Mouse (Mus musculus): ENCODE measurements around the gene Igsf11. TPM values are rescaled to one million over a fixed set of nuclear protein-coding genes. Genes with fewer than 3 reads are reported as not detected.
A peak's percentile ranks its signal among the peaks of the same experiment; 100 is the strongest.
"Not testable (repeated sequence)": the region's sequence is repeated elsewhere in the genome, so short reads cannot be mapped to it uniquely, and the experiment has no call there.

Gene Igsf11
- polyA plus RNA-seq, 1 experiment from 2014 or later: 2.0 TPM

DNA sequence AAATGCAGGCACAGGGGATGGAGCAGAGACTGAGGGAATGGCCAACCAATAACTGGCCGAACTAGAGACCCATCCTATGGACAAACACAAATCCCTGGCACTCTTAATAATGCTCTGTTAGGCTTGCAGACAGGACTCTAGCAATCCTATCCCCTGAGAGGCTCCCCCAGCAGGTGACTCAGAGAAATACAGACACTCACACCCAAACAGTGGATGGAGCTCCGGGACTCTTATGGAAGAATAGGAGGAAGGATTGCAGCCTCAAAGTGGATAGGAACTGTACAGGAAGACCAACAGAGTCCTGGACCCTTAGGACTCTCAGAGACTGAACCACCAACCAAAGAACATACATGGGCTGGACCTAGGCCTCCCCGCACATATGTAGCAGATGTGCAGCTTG lies 91.4 kb downstream of the Igsf11 start:
- H3K27ac ChIP-seq (ENCODE audit: low read depth, low read length); H3K4me2 ChIP-seq; H3K9me3 ChIP-seq (ENCODE audit: control insufficient read depth, low read length); H3K4me1 ChIP-seq (ENCODE audit: control insufficient read depth, insufficient read depth, low read length); H3K4me3 ChIP-seq (ENCODE audit: low read depth, low read length); H3K27me3 ChIP-seq (ENCODE audit: control insufficient read depth, insufficient read depth, low read length); H3K36me3 ChIP-seq (ENCODE audit: control insufficient read depth, insufficient read depth, low read length); ATAC-seq (ENCODE audit: low FRiP score); H3K9ac ChIP-seq (ENCODE audit: low read length): not testable (repeated sequence)
- peak; percentile 75 for DNase-seq (ENCODE audit: low spot score, missing footprints)
- WGBS: 79% methylated on average over 3 of the region's 3 CpGs

DNA sequence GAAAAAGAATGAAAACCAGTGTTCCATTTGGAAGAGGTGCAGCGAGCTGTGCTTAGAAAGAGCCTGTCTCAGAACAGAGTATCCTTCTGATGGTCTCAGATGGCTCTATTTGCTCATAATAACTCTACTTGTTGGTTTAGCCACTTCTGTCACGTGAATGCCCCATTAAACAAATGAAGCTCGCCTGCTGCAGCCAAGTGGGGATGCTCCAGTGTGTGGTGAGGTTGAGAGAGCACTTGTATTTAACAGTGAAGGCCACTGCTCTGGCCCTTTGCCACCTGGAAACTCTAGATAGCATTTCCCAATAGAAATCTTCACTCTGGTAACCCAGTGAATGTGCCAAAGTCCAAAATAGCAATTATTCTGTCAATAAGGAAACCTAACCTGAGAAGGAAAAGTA lies 92.9 kb downstream of the Igsf11 start:
- no peak overlapping the region for H3K4me3 ChIP-seq (ENCODE audit: low read depth, low read length)
- ATAC-seq (ENCODE audit: low FRiP score) (no peak), DNase-seq (ENCODE audit: low spot score, missing footprints) (peak; percentile 76)
- no peak overlapping the region for H3K4me2 ChIP-seq
- H3K27ac ChIP-seq (ENCODE audit: low read depth, low read length): no peak overlapping the region
- H3K9ac ChIP-seq (ENCODE audit: low read length): no peak overlapping the region
- H3K4me1 ChIP-seq (ENCODE audit: control insufficient read depth, insufficient read depth, low read length): peaks cover 3% of the 10 kb centered on the region; the same call in 1 of the 2 replicates
- H3K27me3 ChIP-seq (ENCODE audit: control insufficient read depth, insufficient read depth, low read length): no peaks in the 10 kb centered on the region
- WGBS: 55% methylated on average over 3 of the region's 3 CpGs
- H3K36me3 ChIP-seq (ENCODE audit: control insufficient read depth, insufficient read depth, low read length): no peaks in the 10 kb centered on the region
- no peaks in the 10 kb centered on the region for H3K9me3 ChIP-seq (ENCODE audit: control insufficient read depth, low read length)

DNA sequence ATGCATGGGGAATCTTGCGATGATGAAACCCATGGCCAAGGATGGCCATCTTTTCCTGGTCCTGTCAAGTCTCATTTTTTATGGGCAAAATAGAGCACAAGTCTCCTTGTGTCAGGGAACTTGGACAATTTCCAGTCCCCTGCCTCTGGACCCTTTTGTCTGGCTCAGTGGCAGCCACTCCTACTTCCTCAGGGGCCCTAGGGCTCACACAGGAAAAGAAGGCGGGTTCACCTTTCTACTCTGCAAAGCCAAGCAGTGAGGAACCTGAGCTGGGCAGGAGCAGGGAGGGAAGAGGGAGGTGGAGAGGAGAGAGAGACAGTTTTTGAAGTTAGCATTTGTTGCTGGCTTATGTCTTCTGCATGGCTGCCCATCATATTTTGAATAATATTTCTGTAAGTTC lies 93.9 kb downstream of the Igsf11 start:
- Histone ChIP-seq H3K4me1 (ENCODE audit: control insufficient read depth, insufficient read depth, low read length) (peaks cover 3% of the 10 kb centered on the region; the same call in 1 of the 2 replicates), H3K9me3 (ENCODE audit: control insufficient read depth, low read length) (no peaks in the 10 kb centered on the region), H3K27ac (ENCODE audit: low read depth, low read length) (no peak overlapping the region), H3K36me3 (ENCODE audit: control insufficient read depth, insufficient read depth, low read length) (no peaks in the 10 kb centered on the region), H3K4me3 (ENCODE audit: low read depth, low read length) (no peak overlapping the region), H3K9ac (ENCODE audit: low read length) (no peak overlapping the region), H3K4me2 (no peak overlapping the region), H3K27me3 (ENCODE audit: control insufficient read depth, insufficient read depth, low read length) (no peaks in the 10 kb centered on the region)
- DNase-seq (ENCODE audit: low spot score, missing footprints) (peak; percentile 21), ATAC-seq (ENCODE audit: low FRiP score) (no peak)
- WGBS: 69% methylated on average over 2 of the region's 2 CpGs

DNA sequence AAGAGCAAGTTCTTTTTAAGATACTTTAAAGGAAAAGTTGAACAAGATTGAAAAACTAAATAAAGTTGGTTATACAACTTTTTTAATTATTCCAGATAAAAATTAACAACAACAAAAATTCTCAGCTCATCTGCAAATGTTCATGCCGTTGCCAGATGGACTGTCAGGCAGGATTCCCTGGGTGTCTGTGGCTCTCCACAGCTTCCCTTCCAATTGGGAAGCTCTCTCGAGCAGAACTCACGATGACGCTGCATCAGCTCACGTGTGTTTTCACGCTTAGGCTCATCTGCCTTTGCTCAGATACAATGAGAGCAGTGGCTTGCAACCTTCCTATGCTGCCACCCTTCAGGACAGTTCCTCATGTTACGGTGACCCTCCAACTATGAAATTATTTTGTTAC lies 101.2 kb downstream of the Igsf11 start:
- Histone ChIP-seq H3K4me3 (ENCODE audit: low read depth, low read length) (no peak overlapping the region), H3K27ac (ENCODE audit: low read depth, low read length) (no peak overlapping the region), H3K9me3 (ENCODE audit: control insufficient read depth, low read length) (no peaks in the 10 kb centered on the region), H3K4me2 (no peak overlapping the region), H3K27me3 (ENCODE audit: control insufficient read depth, insufficient read depth, low read length) (no peaks in the 10 kb centered on the region), H3K4me1 (ENCODE audit: control insufficient read depth, insufficient read depth, low read length) (no peaks in the 10 kb centered on the region), H3K36me3 (ENCODE audit: control insufficient read depth, insufficient read depth, low read length) (no peaks in the 10 kb centered on the region), H3K9ac (ENCODE audit: low read length) (no peak overlapping the region)
- DNase-seq (ENCODE audit: low spot score, missing footprints) (peak; percentile 2), ATAC-seq (ENCODE audit: low FRiP score) (no peak)
- WGBS: 87% methylated on average over 7 of the region's 7 CpGs

DNA sequence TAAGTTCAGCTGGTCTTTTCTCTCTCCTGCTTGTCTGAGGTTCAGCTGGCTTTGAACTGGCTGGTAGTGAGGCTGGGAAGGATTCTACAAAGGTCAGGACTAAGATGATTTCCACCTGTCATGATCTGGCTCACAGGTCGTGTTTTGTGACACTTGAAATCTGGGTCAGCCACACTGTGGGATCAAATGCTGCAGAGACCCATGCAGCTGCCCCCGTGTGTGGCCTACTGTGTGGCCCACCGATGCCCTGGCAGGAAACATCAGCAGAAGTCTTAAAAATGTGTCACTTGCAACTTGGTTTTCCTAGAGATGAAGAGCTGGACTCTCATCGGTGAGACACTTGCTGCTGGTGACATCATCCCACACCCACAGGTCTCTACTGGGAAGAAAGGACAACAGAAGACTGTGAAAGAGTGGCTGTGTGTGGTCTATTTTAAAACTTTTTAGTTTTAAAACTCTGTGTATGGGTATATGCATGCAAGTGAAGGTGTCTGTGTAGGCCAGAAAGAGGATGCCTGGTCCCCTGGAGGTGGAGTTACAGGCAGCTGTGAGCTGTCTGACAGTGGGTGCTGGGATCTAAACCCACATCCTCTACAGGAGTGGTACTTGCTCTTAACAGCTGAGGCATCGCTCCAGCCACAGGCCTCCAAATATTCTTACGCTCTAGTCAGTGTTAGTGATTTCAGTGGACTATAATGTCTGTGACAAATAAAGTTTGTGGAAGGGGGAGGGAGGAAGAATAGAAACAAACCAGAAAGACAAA lies 106.2 kb downstream of the Igsf11 start:
- no peak overlapping the region for H3K27ac ChIP-seq (ENCODE audit: low read depth, low read length)
- ATAC-seq (ENCODE audit: low FRiP score) (0 out of 2 replicates have a peak, but pooled peaks have one; percentile 30), DNase-seq (ENCODE audit: low spot score, missing footprints) (peak; percentile 79)
- WGBS: 85% methylated on average over 6 of the region's 6 CpGs
- no peaks in the 10 kb centered on the region for H3K9me3 ChIP-seq (ENCODE audit: control insufficient read depth, low read length)
- H3K9ac ChIP-seq (ENCODE audit: low read length): no peak overlapping the region
- H3K4me3 ChIP-seq (ENCODE audit: low read depth, low read length): no peak overlapping the region
- H3K4me2 ChIP-seq: no peak overlapping the region
- no peaks in the 10 kb centered on the region for H3K36me3 ChIP-seq (ENCODE audit: control insufficient read depth, insufficient read depth, low read length)
- H3K4me1 ChIP-seq (ENCODE audit: control insufficient read depth, insufficient read depth, low read length): no peaks in the 10 kb centered on the region
- H3K27me3 ChIP-seq (ENCODE audit: control insufficient read depth, insufficient read depth, low read length): no peaks in the 10 kb centered on the region

DNA sequence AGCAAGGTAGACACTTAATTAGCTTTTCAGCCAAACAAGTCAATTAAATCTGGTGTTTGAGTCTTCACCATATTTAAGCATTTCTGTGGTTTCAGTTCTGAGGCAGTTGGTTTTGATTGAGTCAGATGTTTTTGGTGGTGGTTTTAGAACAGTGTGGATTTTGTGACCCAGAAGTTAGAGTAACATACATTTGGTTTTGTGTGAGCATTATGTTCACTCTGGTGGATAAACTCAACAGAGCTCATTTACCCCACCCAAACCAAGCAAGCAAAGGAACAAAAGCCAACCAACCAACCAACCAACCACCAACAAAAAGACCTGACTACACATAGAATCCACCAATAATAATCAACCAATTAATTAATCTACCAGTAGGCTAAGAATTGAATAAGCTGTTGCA lies 106.8 kb downstream of the Igsf11 start:
- no peaks in the 10 kb centered on the region for H3K9me3 ChIP-seq (ENCODE audit: control insufficient read depth, low read length)
- H3K4me2 ChIP-seq: no peak overlapping the region
- H3K27me3 ChIP-seq (ENCODE audit: control insufficient read depth, insufficient read depth, low read length): no peaks in the 10 kb centered on the region
- H3K4me3 ChIP-seq (ENCODE audit: low read depth, low read length): no peak overlapping the region
- H3K4me1 ChIP-seq (ENCODE audit: control insufficient read depth, insufficient read depth, low read length): no peaks in the 10 kb centered on the region
- H3K36me3 ChIP-seq (ENCODE audit: control insufficient read depth, insufficient read depth, low read length): no peaks in the 10 kb centered on the region
- ATAC-seq (ENCODE audit: low FRiP score): no peak
- no peak overlapping the region for H3K27ac ChIP-seq (ENCODE audit: low read depth, low read length)
- no peak for DNase-seq (ENCODE audit: low spot score, missing footprints)
- H3K9ac ChIP-seq (ENCODE audit: low read length): no peak overlapping the region

DNA sequence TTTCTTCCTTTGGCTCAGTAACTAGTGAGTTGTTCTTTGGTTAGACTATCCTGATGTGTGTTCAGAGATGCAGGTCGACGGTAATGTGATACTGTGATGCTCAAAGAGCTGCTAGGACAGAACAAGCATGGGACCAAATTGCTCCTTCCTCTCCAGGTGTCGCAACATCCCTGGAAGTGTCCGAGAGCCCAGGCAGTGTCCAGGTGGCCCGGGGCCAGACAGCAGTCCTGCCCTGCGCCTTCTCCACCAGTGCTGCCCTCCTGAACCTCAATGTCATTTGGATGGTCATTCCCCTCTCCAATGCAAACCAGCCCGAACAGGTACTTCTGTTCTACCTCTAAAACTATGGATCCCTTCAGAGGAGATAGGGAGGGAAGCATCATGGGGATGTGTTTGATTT lies 114.5 kb downstream of the Igsf11 start:
- DNase-seq (ENCODE audit: low spot score, missing footprints) (peak; percentile 8), ATAC-seq (ENCODE audit: low FRiP score) (no peak)
- whole genome bisulfite sequencing: 93% methylated on average over 7 of the region's 7 CpGs

DNA sequence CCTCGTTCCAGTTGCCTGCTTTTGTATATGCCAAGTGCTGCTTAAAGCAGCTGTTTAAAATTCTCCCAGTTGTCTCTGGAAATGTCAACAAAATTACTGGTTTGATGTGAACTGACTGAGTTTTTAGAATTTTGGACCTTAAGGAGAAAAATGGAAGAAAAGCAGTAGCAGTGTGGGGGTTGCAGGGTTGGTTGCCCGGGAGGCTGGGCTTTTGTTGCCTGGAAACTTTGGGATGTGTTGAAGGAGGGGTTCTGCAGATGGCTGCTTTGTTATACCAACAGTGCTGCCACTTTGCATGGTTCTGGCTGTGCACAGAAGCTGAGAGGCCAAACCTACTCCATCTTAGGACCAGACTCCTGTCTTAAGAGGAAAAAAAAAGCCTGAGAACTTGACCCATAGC lies 127.0 kb downstream of the Igsf11 start:
- ATAC-seq (ENCODE audit: low FRiP score) (peak; percentile 79), DNase-seq (ENCODE audit: low spot score, missing footprints) (peak; percentile 76)
- Histone ChIP-seq H3K9me3 (ENCODE audit: control insufficient read depth, low read length) (no peaks in the 10 kb centered on the region), H3K4me2 (no peak overlapping the region), H3K9ac (ENCODE audit: low read length) (no peak overlapping the region), H3K27ac (ENCODE audit: low read depth, low read length) (no peak overlapping the region), H3K4me3 (ENCODE audit: low read depth, low read length) (no peak overlapping the region), H3K27me3 (ENCODE audit: control insufficient read depth, insufficient read depth, low read length) (no peaks in the 10 kb centered on the region), H3K36me3 (ENCODE audit: control insufficient read depth, insufficient read depth, low read length) (no peaks in the 10 kb centered on the region), H3K4me1 (ENCODE audit: control insufficient read depth, insufficient read depth, low read length) (no peaks in the 10 kb centered on the region)
- 53% methylated on average over 2 of the region's 2 CpGs for WGBS

More for the DNA sequence above, 114.5 kb downstream of the Igsf11 start:
- H3K9ac ChIP-seq (ENCODE audit: low read length): no peak overlapping the region
- H3K27ac ChIP-seq (ENCODE audit: low read depth, low read length): no peak overlapping the region
- no peaks in the 10 kb centered on the region for H3K36me3 ChIP-seq (ENCODE audit: control insufficient read depth, insufficient read depth, low read length)
- no peak overlapping the region for H3K4me2 ChIP-seq
- H3K27me3 ChIP-seq (ENCODE audit: control insufficient read depth, insufficient read depth, low read length): no peaks in the 10 kb centered on the region
- H3K4me3 ChIP-seq (ENCODE audit: low read depth, low read length): no peak overlapping the region
- H3K4me1 ChIP-seq (ENCODE audit: control insufficient read depth, insufficient read depth, low read length): no peaks in the 10 kb centered on the region
- H3K9me3 ChIP-seq (ENCODE audit: control insufficient read depth, low read length): no peaks in the 10 kb centered on the region; the same call in 1 of the 2 replicates

DNA sequence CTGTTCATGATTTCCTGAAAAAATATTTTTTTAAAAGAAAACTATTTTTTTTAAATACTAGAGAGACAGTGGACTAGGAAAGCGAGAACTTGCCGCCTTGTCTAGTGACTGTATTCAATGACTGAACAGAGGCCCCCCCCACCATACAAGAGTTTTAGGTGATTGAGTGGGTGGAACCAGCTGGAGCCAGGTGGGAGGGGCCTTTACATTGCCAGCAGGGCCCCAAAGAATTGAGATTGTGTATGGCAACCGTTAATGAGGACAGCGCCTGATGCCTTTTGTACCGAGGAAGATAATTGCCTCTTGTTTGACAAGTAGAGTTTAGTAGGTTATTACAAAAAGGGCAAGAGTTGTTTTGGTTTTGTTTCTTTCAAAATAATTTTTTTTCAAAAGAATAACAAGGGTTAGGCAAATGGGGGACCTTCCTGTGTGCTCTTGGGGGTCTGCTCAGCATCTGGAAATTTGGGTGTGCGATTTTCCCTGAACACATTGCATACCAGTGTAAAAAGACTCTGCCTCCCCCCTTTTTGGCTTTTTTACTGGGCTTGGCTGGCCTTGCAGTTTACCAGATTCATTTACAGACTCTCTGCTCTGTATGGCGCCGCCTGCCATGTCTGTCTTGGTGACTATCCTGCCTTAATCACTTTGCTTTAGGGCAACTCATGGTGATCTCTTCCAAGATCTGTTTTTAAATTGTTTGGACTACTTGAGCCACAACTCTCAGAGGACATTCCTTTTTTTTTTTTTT lies 133.7 kb downstream of the Igsf11 start:
- H3K27me3 ChIP-seq (ENCODE audit: control insufficient read depth, insufficient read depth, low read length): no peaks in the 10 kb centered on the region
- H3K9me3 ChIP-seq (ENCODE audit: control insufficient read depth, low read length): no peaks in the 10 kb centered on the region
- WGBS: 81% methylated on average over 8 of the region's 8 CpGs
- H3K4me3 ChIP-seq (ENCODE audit: low read depth, low read length): no peak overlapping the region
- no peak overlapping the region for H3K9ac ChIP-seq (ENCODE audit: low read length)
- ATAC-seq (ENCODE audit: low FRiP score) (no peak), DNase-seq (ENCODE audit: low spot score, missing footprints) (peak; percentile 62)
- H3K4me1 ChIP-seq (ENCODE audit: control insufficient read depth, insufficient read depth, low read length): no peaks in the 10 kb centered on the region
- no peaks in the 10 kb centered on the region for H3K36me3 ChIP-seq (ENCODE audit: control insufficient read depth, insufficient read depth, low read length)
- no peak overlapping the region for H3K27ac ChIP-seq (ENCODE audit: low read depth, low read length)
- no peak overlapping the region for H3K4me2 ChIP-seq

All from midbrain, embryonic 11.5 days (tissue).